Mouse (Mus musculus) liver, adult 2 months (tissue): Measurements from ENCODE around the gene Aarsd1. TPM values are rescaled to one million over a fixed set of nuclear protein-coding genes. Genes with fewer than 3 reads are reported as not detected.

Experiments used
- DNase-seq: peaks from one replicate; pipeline ENCODE4 v3.0.0-alpha.2; 2011; ENCODE audit warnings: low read depth, low spot score; ENCODE audit errors: extremely low read depth
- H3K27ac ChIP-seq: fragments of 200-500 bp; replicated peaks from 2 replicates; pipeline ENCODE4 v1.5.1; 2012; ENCODE audit warnings: low read depth, mild to moderate bottlenecking, control low read depth, inconsistent platforms, low read length; ENCODE audit not compliant: insufficient read depth
- H3K27me3 ChIP-seq: fragments of 200-500 bp; 2 replicates; pipeline ENCODE4 v1.6.1; 2012; ENCODE audit warnings: mild to moderate bottlenecking, moderate library complexity, low read length, inconsistent platforms; ENCODE audit not compliant: control insufficient read depth, insufficient read depth
- H3K36me3 ChIP-seq: fragments of 200-500 bp; 2 replicates; pipeline ENCODE4 v1.6.1; 2012; ENCODE audit warnings: low read length, inconsistent platforms; ENCODE audit not compliant: control insufficient read depth, insufficient read depth
- H3K4me1 ChIP-seq: fragments of 200-500 bp; 2 replicates; pipeline ENCODE4 v1.6.1; 2011; ENCODE audit warnings: low read length; ENCODE audit not compliant: control insufficient read depth, insufficient read depth
- H3K4me3 ChIP-seq: fragments of 200-500 bp; 2 replicates; pipeline ENCODE4 v1.5.1; 2011; ENCODE audit warnings: low read depth, mild to moderate bottlenecking, control low read depth, low read length, moderate library complexity; ENCODE audit not compliant: insufficient read depth
- H3K79me2 ChIP-seq: fragments of 200-500 bp; 2 replicates; pipeline ENCODE4 v1.6.1; 2012; ENCODE audit warnings: inconsistent platforms, mild to moderate bottlenecking, low read length, moderate library complexity; ENCODE audit not compliant: control insufficient read depth, insufficient read depth
- H3K9ac ChIP-seq: fragments of 200-500 bp; 2 replicates; pipeline ENCODE4 v1.6.1; 2012; ENCODE audit warnings: low read depth, mild to moderate bottlenecking, control low read depth, inconsistent platforms, low read length
- CTCF ChIP-seq: fragments of 200-500 bp; IDR thresholded peaks from 2 replicates; pipeline ENCODE4 v1.5.1; 2011; ENCODE audit warnings: low read depth, low read length, control low read depth
- POLR2A ChIP-seq: fragments of 200-500 bp; IDR thresholded peaks from 2 replicates; pipeline ENCODE4 v1.6.1; 2011; ENCODE audit warnings: low read length, control low read depth; ENCODE audit not compliant: insufficient read depth; ENCODE audit errors: extremely low read depth
- WGBS: fragments of 180-500 bp; shearing (Covaris S2); methylation state at CpG from one replicate; pipeline ENCODE4 v1.1.7; 2018; 5-methylcytosine and 5-hydroxymethylcytosine counted together
- polyA plus RNA-seq: library from polyadenylated mRNA; depleted of rRNA; stranded (reverse); fragments of >200 nt; gene quantifications from 2 replicates; pipeline ENCODE4 v1.2.3, GENCODE M21; 2012
- total RNA-seq: library from RNA; depleted of rRNA; stranded (reverse); fragments of >200 nt; gene quantifications from 2 replicates; pipeline ENCODE4 v1.2.3, GENCODE M21; 2014

Gene Aarsd1
- total and polyA plus RNA-seq, 2 experiments = 19.8 to 22.2 TPM

DNA sequence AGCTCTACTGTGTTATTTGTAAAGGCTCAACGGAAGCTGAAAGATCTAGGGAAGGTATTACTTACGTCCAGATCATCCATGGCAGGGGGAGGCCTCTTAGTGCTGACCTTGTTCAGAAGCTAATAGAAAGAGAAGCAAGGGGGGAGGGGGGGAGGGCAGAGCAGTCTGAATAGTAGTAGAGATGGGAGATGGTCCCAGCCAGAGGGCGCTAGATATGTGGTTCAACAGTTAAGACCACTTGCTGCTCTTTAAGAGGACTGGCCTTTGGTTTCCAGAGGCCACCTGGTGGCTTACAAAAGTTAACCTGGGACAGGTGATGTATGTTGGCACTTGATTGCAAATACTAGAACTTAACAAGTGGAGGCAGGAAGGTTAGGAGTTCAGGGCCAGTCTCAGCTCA, 2.2 kb upstream of the Aarsd1 start:
- no peaks in the 10 kb centered on the region for H3K36me3 ChIP-seq
- H3K79me2 ChIP-seq = no peaks in the 10 kb centered on the region
- H3K4me3 ChIP-seq = no peak overlapping the region
- H3K9ac ChIP-seq = no peak overlapping the region
- H3K27ac ChIP-seq = no peak overlapping the region
- TF ChIP-seq CTCF (no peak), POLR2A (no peak)
- DNase-seq = no peak
- H3K27me3 ChIP-seq = no peaks in the 10 kb centered on the region
- peaks cover 5% of the 10 kb centered on the region; the same call in 1 of the 2 replicates for H3K4me1 ChIP-seq
- 70% methylated on average over 3 of the region's 3 CpGs for WGBS

DNA sequence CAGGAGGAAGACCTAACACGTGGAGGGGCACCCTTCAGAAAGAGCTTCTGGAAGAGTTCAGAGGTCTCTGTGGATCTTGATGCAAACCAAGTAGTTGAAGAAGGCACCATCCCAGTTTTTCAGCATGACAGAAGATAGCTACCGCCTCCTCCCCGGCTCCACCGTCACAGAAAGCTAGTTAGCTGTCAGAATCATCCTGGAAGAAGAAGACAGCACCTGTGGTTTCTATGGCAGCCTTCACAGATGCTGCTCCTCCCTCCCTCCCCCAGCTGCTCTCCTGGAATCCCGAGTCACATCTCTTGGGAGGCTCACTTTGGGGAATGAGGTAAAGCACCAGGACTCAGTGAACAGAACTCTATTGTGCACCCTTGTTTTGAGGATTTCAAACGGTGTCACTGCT, 1.6 kb upstream of the Aarsd1 start:
- H3K4me3 ChIP-seq = no peak overlapping the region
- WGBS = 78% methylated on average over 6 of the region's 6 CpGs
- no peaks in the 10 kb centered on the region for H3K27me3 ChIP-seq
- no peaks in the 10 kb centered on the region for H3K36me3 ChIP-seq
- DNase-seq = no peak
- no peak overlapping the region for H3K27ac ChIP-seq
- no peaks in the 10 kb centered on the region for H3K79me2 ChIP-seq
- no peak for TF ChIP-seq CTCF
- TF ChIP-seq POLR2A = no peak
- 0 out of 2 replicates have a peak, but pooled peaks cover under 1% of the 10 kb centered on the region for H3K4me1 ChIP-seq
- no peak overlapping the region for H3K9ac ChIP-seq

DNA sequence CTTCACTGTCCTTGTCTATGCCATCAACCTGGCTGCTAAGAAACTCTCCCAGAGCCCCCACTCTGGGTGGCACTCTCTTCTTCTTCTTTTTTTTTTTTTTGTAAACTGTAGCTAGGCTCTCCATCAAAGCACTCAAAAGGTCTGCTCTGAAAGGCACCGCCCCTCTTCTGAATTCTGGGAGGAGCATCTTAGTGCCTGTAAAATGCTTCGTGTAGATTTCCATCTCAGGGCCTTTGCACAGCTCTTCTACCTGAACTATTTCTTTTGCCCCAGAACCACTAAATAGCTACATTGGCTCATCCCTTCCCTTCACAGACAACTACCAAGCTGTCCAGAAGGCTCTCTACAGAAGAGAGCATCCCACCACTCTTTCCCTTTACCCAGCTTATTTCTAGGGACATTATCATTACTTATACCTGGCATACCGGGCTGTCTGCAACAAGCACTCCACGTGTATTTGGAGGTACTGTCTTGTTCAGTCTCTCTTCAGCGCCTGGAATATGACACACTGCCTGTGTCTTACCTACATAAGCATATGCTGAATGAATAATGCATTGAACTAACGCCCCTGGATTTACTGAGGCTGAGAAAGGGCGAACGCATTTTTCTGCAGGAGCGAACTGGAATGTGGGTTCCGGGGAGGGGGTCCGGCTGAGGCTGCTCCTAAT, 848 bp downstream of the Aarsd1 start:
- Histone ChIP-seq H3K79me2 (no peaks in the 10 kb centered on the region), H3K36me3 (peaks cover 3% of the 10 kb centered on the region; the same call in 1 of the 2 replicates), H3K4me3 (peak overlapping the region; percentile 77), H3K9ac (peak overlapping the region; percentile 82), H3K27ac (no peak overlapping the region), H3K27me3 (no peaks in the 10 kb centered on the region), H3K4me1 (no peaks in the 10 kb centered on the region)
- TF ChIP-seq CTCF = no peak
- no peak for TF ChIP-seq POLR2A
- DNase-seq = peak; percentile 26
- 1% methylated on average over 11 of the region's 11 CpGs for WGBS

DNA sequence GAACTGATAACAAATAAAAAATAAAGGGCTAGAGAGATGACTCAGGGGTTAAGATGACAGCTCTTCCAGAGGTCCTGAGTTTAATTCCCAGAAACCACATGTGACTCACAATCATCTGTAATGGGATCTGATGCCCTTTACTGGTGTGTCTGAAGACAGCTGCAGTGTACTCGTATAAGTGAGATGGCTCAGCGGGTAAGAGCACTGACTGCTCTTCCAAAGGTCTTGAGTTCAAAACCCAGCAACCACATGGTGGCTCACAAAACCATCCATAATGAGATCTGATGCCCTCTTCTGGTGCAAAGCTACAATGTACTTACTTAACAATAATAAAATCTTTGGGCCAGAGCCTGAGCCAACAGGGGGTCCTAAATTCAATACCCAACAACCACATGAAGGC, 2.1 kb downstream of the Aarsd1 start:
- no peaks in the 10 kb centered on the region for H3K79me2 ChIP-seq
- no peaks in the 10 kb centered on the region for H3K27me3 ChIP-seq
- WGBS = 88% methylated on average over 2 of the region's 2 CpGs
- H3K4me3 ChIP-seq = no peak overlapping the region
- TF ChIP-seq POLR2A (no peak), CTCF (no peak)
- no peak for DNase-seq
- no peak overlapping the region for H3K27ac ChIP-seq
- H3K4me1 ChIP-seq = no peaks in the 10 kb centered on the region
- no peak overlapping the region for H3K9ac ChIP-seq
- H3K36me3 ChIP-seq = peaks cover 3% of the 10 kb centered on the region; the same call in 1 of the 2 replicates

DNA sequence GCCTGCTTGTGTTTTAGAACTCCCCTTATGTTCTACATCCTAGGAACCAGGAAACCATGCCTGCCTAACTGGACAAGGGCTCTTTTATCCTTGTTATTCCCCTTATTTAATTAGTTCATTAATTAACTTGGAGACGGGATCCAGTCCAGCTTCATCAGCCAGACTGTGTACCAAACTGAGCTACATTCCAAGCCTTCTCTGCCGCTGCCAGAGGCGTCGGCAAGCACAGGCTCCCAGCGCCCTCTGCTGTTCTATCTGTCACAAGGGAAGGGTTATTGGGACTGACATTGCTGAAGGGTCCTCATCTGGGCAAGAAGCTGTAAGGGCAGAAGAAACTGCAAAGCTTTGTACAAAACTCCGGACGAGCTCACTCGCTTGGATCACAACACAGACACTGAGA, 22.3 kb downstream of the Aarsd1 start:
- Histone ChIP-seq H3K36me3 (no peaks in the 10 kb centered on the region), H3K27ac (no peak overlapping the region), H3K27me3 (no peaks in the 10 kb centered on the region), H3K4me3 (no peak overlapping the region), H3K4me1 (peaks cover 10% of the 10 kb centered on the region), H3K79me2 (no peaks in the 10 kb centered on the region), H3K9ac (no peak overlapping the region)
- WGBS = 4% methylated on average over 8 of the region's 8 CpGs
- TF ChIP-seq CTCF = peak; percentile 97
- no peak for TF ChIP-seq POLR2A
- DNase-seq = peak; percentile 65

DNA sequence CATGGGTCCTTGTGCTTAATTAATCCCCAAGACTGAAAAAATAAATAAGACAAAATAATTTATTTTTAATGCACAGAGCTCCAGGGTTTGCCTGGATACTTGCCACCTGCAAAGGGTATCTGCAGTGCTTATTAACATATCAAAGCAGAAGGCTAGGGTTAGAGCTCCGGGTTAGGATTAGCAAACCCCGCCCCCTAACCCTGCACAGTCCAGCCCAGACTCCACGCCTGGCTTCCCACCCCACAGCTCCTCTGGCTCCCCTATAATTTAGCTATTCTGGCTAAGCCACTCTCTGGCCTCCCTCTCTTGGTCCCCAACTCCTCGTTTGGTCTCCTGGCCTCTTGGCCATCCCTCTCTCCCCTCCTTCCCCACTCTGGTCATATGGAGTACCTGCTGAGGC, 35.6 kb downstream of the Aarsd1 start:
- DNase-seq = no peak
- H3K27me3 ChIP-seq = no peaks in the 10 kb centered on the region
- no peaks in the 10 kb centered on the region for H3K4me1 ChIP-seq
- H3K27ac ChIP-seq = no peak overlapping the region
- H3K4me3 ChIP-seq = no peak overlapping the region
- 55% methylated on average over 4 of the region's 4 CpGs for WGBS
- H3K79me2 ChIP-seq = no peaks in the 10 kb centered on the region
- no peak overlapping the region for H3K9ac ChIP-seq
- H3K36me3 ChIP-seq = peaks cover 6% of the 10 kb centered on the region
- TF ChIP-seq CTCF (no peak), POLR2A (no peak)
